Mouse (Mus musculus) neutrophil, adult 5-6 weeks (primary cell): ENCODE data around the gene Ypel2. TPM values are rescaled to one million over a fixed set of nuclear protein-coding genes. Genes with fewer than 3 reads are reported as not detected.

Source experiments
- ATAC-seq: fragments of 151-379, 151-347 bp; 2 replicates; pipeline ENCODE4 v1.8.0; 2017; ENCODE audit warnings: mild to moderate bottlenecking, moderate TSS enrichment; ENCODE audit not compliant: insufficient number of reproducible peaks, poor library complexity, low FRiP score, severe bottlenecking; ENCODE audit errors: extremely low read depth
- total RNA-seq: library from RNA; stranded (forward); fragments of 200-1000 nt; gene quantifications from 2 replicates; pipeline ENCODE4 v1.2.3, GENCODE M21; 2017

The Ypel2 gene
- total RNA-seq, 1 experiment from 2014 or later, result 2.8 TPM

- ATAC-seq, result no peak
Observed at GRCm38 (mm10) chr11:86966696-86967095, 26.8 kb downstream of the Ypel2 start.

- ATAC-seq, result no peak
Observed at GRCm38 (mm10) chr11:86965079-86965478, 28.4 kb downstream of the Ypel2 start.

- ATAC-seq, result no peak
Observed at GRCm38 (mm10) chr11:86963698-86964097, 29.8 kb downstream of the Ypel2 start.

GRCm38 (mm10) chr11:86963027-86963426 is 30.5 kb downstream of the Ypel2 start:
- ATAC-seq, result no peak

GRCm38 (mm10) chr11:86962362-86962761 is 31.1 kb downstream of the Ypel2 start:
- ATAC-seq, result no peak

- ATAC-seq, result no peak
Observed at GRCm38 (mm10) chr11:86961510-86962303, 31.8 kb downstream of the Ypel2 start.

GRCm38 (mm10) chr11:86960331-86960730 is 33.2 kb downstream of the Ypel2 start:
- no peak for ATAC-seq

- ATAC-seq, result no peak
Observed at GRCm38 (mm10) chr11:86958721-86959675, 34.5 kb downstream of the Ypel2 start.

- no peak for ATAC-seq
Observed at GRCm38 (mm10) chr11:86958182-86958581, 35.3 kb downstream of the Ypel2 start.

GRCm38 (mm10) chr11:86956363-86956762 is 37.1 kb downstream of the Ypel2 start:
- ATAC-seq, result no peak

GRCm38 (mm10) chr11:86954616-86955270 is 38.8 kb downstream of the Ypel2 start:
- no peak for ATAC-seq

- no peak for ATAC-seq
Observed at GRCm38 (mm10) chr11:86953096-86953495, 40.4 kb downstream of the Ypel2 start.

GRCm38 (mm10) chr11:86952659-86953058 is 40.8 kb downstream of the Ypel2 start:
- no peak for ATAC-seq

- no peak for ATAC-seq
Observed at GRCm38 (mm10) chr11:86951672-86952071, 41.8 kb downstream of the Ypel2 start.

- ATAC-seq, result no peak
Observed at GRCm38 (mm10) chr11:86950491-86950890, 43.0 kb downstream of the Ypel2 start.

GRCm38 (mm10) chr11:86949951-86950441 is 43.5 kb downstream of the Ypel2 start:
- ATAC-seq, result no peak

- ATAC-seq, result no peak
Observed at GRCm38 (mm10) chr11:86946644-86947195, 46.8 kb downstream of the Ypel2 start.

GRCm38 (mm10) chr11:86945933-86946332 is 47.6 kb downstream of the Ypel2 start:
- ATAC-seq, result no peak

GRCm38 (mm10) chr11:86945058-86945457 is 48.4 kb downstream of the Ypel2 start:
- no peak for ATAC-seq
